Comparison of ENCODE assay signal across 8 mouse cellular contexts in the genomic region with DNA sequence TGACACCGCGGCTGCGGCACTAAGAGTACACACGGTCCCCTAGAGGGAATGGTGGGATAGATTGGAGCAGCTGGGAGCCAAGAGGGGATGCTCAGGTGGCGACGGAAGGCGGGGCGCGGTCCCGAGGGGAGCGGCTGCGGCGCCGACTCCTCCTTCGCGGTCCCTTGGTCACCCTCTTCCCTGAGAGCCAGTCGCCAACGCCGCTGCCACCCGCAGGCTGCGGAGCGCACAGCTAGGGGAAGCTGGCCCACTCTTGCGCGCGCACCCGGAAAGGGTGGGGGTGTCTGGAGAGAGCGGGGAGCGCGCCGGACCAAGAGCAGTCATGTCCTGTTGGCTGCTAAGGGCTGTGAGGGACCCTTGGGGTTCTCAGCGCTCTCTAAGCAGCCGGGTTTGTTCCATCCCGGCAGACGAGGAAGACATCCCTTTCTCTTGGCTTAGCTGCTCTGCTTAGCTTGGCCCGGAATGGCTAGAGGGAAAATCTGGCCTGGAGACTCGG. TPM values are rescaled to one million over a fixed set of nuclear protein-coding genes. Genes with fewer than 3 reads are reported as not detected.
A peak's percentile ranks its signal among the peaks of the same experiment; 100 is the strongest.
DNase-seq lines count a peak whose midpoint lies in the region; ATAC-seq and TF ChIP-seq lines count a peak whose summit lies in the region.

No protein-coding gene starts in this region.

- peak; percentile 94 for DNase-seq in brain, embryonic 14.5 days (ENCODE audit: low read depth)
- DNase-seq in heart, adult 2 months, result peak; percentile 85
- DNase-seq in limb, embryonic 11.5 days (ENCODE audit: low spot score), result peak; percentile 90
- peak; percentile 92 for DNase-seq in midbrain, embryonic 14.5 days

- no peaks in the 10 kb centered on the region for H3K79me2 ChIP-seq in heart, adult 2 months (replicated peaks; ENCODE audit: control insufficient read depth, insufficient read depth, low read length)

- peak overlapping the region; percentile 74 for H3K9ac ChIP-seq in embryonic facial prominence, embryonic 13.5 days
- peak overlapping the region; percentile 46 for H3K9ac ChIP-seq in heart, adult 2 months (ENCODE audit: low read depth, low read length)
- H3K9ac ChIP-seq in kidney, embryonic 14.5 days (ENCODE audit: low read depth, low read length), result peak overlapping the region; percentile 59
- peak overlapping the region; percentile 66 for H3K9ac ChIP-seq in limb, embryonic 11.5 days (ENCODE audit: low read length)
- H3K9ac ChIP-seq in midbrain, embryonic 14.5 days (replicated peaks; ENCODE audit: low read length), result peak overlapping the region; percentile 70
- peak overlapping the region; percentile 66 for H3K9ac ChIP-seq in stomach, embryonic 16.5 days (ENCODE audit: low read length)

- peaks cover 43% of the 10 kb centered on the region for H3K27me3 ChIP-seq in embryonic facial prominence, embryonic 13.5 days
- H3K27me3 ChIP-seq in heart, adult 2 months (ENCODE audit: control insufficient read depth, insufficient read depth, low read length), result no peaks in the 10 kb centered on the region
- peaks cover 20% of the 10 kb centered on the region for H3K27me3 ChIP-seq in kidney, embryonic 14.5 days (ENCODE audit: control insufficient read depth, insufficient read depth, low read length)
- peaks cover 17% of the 10 kb centered on the region for H3K27me3 ChIP-seq in limb, embryonic 11.5 days (ENCODE audit: control insufficient read depth, insufficient read depth, low read length)
- peaks cover 14% of the 10 kb centered on the region for H3K27me3 ChIP-seq in midbrain, embryonic 14.5 days (ENCODE audit: control insufficient read depth, insufficient read depth, low read length)
- peaks cover 27% of the 10 kb centered on the region for H3K27me3 ChIP-seq in stomach, embryonic 16.5 days (ENCODE audit: control insufficient read depth, insufficient read depth, low read length)

- WGBS in embryonic facial prominence, embryonic 13.5 days, result under 1% methylated on average over 36 of the region's 36 CpGs
- WGBS in heart, adult 2 months, result 1% methylated on average over 36 of the region's 36 CpGs
- 1% methylated on average over 29 of the region's 36 CpGs for WGBS in kidney, embryonic 14.5 days
- 0% methylated on average over 36 of the region's 36 CpGs for WGBS in limb, embryonic 11.5 days
- WGBS in midbrain, embryonic 14.5 days, result under 1% methylated on average over 36 of the region's 36 CpGs
- WGBS in stomach, embryonic 16.5 days, result under 1% methylated on average over 36 of the region's 36 CpGs

- no peak; the same call in 1 of the 2 replicates for TF ChIP-seq CTCF in brain, embryonic 14.5 days (IDR thresholded peaks at IDR 0.05; ENCODE audit: borderline replicate concordance, extremely low read depth, insufficient read depth, insufficient read length)
- TF ChIP-seq CTCF in heart, adult 2 months (IDR thresholded peaks at IDR 0.05), result peak; percentile 63

- H3K4me3 ChIP-seq in embryonic facial prominence, embryonic 13.5 days, result peak overlapping the region; percentile 70
- H3K4me3 ChIP-seq in heart, adult 2 months, result peak overlapping the region; percentile 72
- H3K4me3 ChIP-seq in kidney, embryonic 14.5 days (ENCODE audit: low read length), result peak overlapping the region; percentile 68
- peak overlapping the region; percentile 67 for H3K4me3 ChIP-seq in limb, embryonic 11.5 days (ENCODE audit: low read depth, low read length)
- peak overlapping the region; percentile 69 for H3K4me3 ChIP-seq in midbrain, embryonic 14.5 days (replicated peaks; ENCODE audit: low read depth, low read length)
- H3K4me3 ChIP-seq in stomach, embryonic 16.5 days (replicated peaks; ENCODE audit: low read length), result peak overlapping the region; percentile 64

- intact Hi-C loops in heart, adult 2 months (cut with DNase I), result loop anchor here (2.0 to 5.0 kb wide), 5 partner anchors 57 to 151 kb away; no protein-coding TSS in a partner anchor

- H3K9me3 ChIP-seq in embryonic facial prominence, embryonic 13.5 days, result no peaks in the 10 kb centered on the region
- no peaks in the 10 kb centered on the region for H3K9me3 ChIP-seq in kidney, embryonic 14.5 days (ENCODE audit: control insufficient read depth, low read length)
- no peaks in the 10 kb centered on the region for H3K9me3 ChIP-seq in limb, embryonic 11.5 days (ENCODE audit: control insufficient read depth, low read length)
- no peaks in the 10 kb centered on the region for H3K9me3 ChIP-seq in midbrain, embryonic 14.5 days (ENCODE audit: control insufficient read depth, low read length)
- H3K9me3 ChIP-seq in stomach, embryonic 16.5 days (replicated peaks; ENCODE audit: control insufficient read depth, low read length), result no peaks in the 10 kb centered on the region

- H3K27ac ChIP-seq in embryonic facial prominence, embryonic 13.5 days, result peak overlapping the region; percentile 68
- peak overlapping the region; percentile 70 for H3K27ac ChIP-seq in heart, adult 2 months
- H3K27ac ChIP-seq in kidney, embryonic 14.5 days (ENCODE audit: low read depth, low read length), result peak overlapping the region; percentile 59
- H3K27ac ChIP-seq in limb, embryonic 11.5 days (replicated peaks; ENCODE audit: low read depth, low read length), result no peak overlapping the region
- peak overlapping the region; percentile 88 for H3K27ac ChIP-seq in midbrain, embryonic 14.5 days (replicated peaks; ENCODE audit: low read depth, low read length)
- H3K27ac ChIP-seq in stomach, embryonic 16.5 days (ENCODE audit: low read length), result peak overlapping the region; percentile 35

- H3K4me2 ChIP-seq in embryonic facial prominence, embryonic 13.5 days, result peak overlapping the region; percentile 98
- H3K4me2 ChIP-seq in kidney, embryonic 14.5 days (replicated peaks; ENCODE audit: low read depth, low read length), result peak overlapping the region; percentile 96
- peak overlapping the region; percentile 98 for H3K4me2 ChIP-seq in limb, embryonic 11.5 days (ENCODE audit: low read depth, severe bottlenecking)
- H3K4me2 ChIP-seq in midbrain, embryonic 14.5 days (ENCODE audit: low read length), result peak overlapping the region; percentile 85
- H3K4me2 ChIP-seq in stomach, embryonic 16.5 days (ENCODE audit: low read depth, low read length), result peak overlapping the region; percentile 79

- TF ChIP-seq POLR2A in brain, embryonic 14.5 days (IDR thresholded peaks at IDR 0.05; ENCODE audit: borderline replicate concordance, extremely low read depth, insufficient read depth, insufficient read length, poor library complexity, severe bottlenecking), result no peak
- no peak for TF ChIP-seq POLR2A in heart, adult 2 months (IDR thresholded peaks at IDR 0.05; ENCODE audit: insufficient read depth, low read depth, low read length)

- peak; percentile 66 for ATAC-seq in embryonic facial prominence, embryonic 13.5 days (ENCODE audit: insufficient number of reproducible peaks, insufficient read depth, low FRiP score, low TSS enrichment, low read depth)
- peak; percentile 88 for ATAC-seq in kidney, embryonic 14.5 days (ENCODE audit: low FRiP score, low TSS enrichment)
- ATAC-seq in limb, embryonic 11.5 days (ENCODE audit: insufficient number of reproducible peaks, low FRiP score, low TSS enrichment, low read depth), result peak; percentile 81
- peak; percentile 85 for ATAC-seq in midbrain, embryonic 14.5 days (ENCODE audit: low FRiP score, low TSS enrichment)
- ATAC-seq in stomach, embryonic 16.5 days (ENCODE audit: insufficient read depth, low FRiP score), result peak; percentile 86
- ATAC-seq in megakaryocyte progenitor cell, adult 5-6 weeks (replicated peaks; ENCODE audit: poor library complexity), result no peak

- H3K4me1 ChIP-seq in embryonic facial prominence, embryonic 13.5 days, result peaks cover 17% of the 10 kb centered on the region
- no peaks in the 10 kb centered on the region for H3K4me1 ChIP-seq in heart, adult 2 months (ENCODE audit: control insufficient read depth, insufficient read depth, low read length)
- H3K4me1 ChIP-seq in kidney, embryonic 14.5 days (ENCODE audit: control insufficient read depth, insufficient read depth, low read length), result peaks cover 6% of the 10 kb centered on the region; the same call in 1 of the 2 replicates
- H3K4me1 ChIP-seq in limb, embryonic 11.5 days (ENCODE audit: control insufficient read depth, insufficient read depth, low read length), result no peaks in the 10 kb centered on the region; the same call in none of the 2 replicates
- H3K4me1 ChIP-seq in midbrain, embryonic 14.5 days (ENCODE audit: control insufficient read depth, insufficient read depth, low read length), result no peaks in the 10 kb centered on the region
- H3K4me1 ChIP-seq in stomach, embryonic 16.5 days (ENCODE audit: control insufficient read depth, insufficient read depth, low read length), result peaks cover 7% of the 10 kb centered on the region

- TF ChIP-seq EP300 in heart, adult 2 months (IDR thresholded peaks at IDR 0.05; ENCODE audit: insufficient read depth, low read depth, low read length), result no peak

- H3K36me3 ChIP-seq in embryonic facial prominence, embryonic 13.5 days, result no peaks in the 10 kb centered on the region
- no peaks in the 10 kb centered on the region for H3K36me3 ChIP-seq in heart, adult 2 months (ENCODE audit: control insufficient read depth, insufficient read depth, low read length)
- H3K36me3 ChIP-seq in kidney, embryonic 14.5 days (ENCODE audit: control insufficient read depth, insufficient read depth, low read length), result no peaks in the 10 kb centered on the region
- H3K36me3 ChIP-seq in limb, embryonic 11.5 days (ENCODE audit: control insufficient read depth, insufficient read depth, low read length), result no peaks in the 10 kb centered on the region
- no peaks in the 10 kb centered on the region for H3K36me3 ChIP-seq in midbrain, embryonic 14.5 days (ENCODE audit: control insufficient read depth, insufficient read depth, low read length)
- no peaks in the 10 kb centered on the region for H3K36me3 ChIP-seq in stomach, embryonic 16.5 days (ENCODE audit: control insufficient read depth, insufficient read depth, low read length)

RNA-seq across cellular contexts. Expression of a gene that starts 0.6 kb away (rescaled TPM):
- polyA plus RNA-seq in brain, embryonic 14.5 days (2012; rRNA removed), result 11.7 and 15.3 TPM in 2 replicates
- polyA plus RNA-seq in embryonic facial prominence, embryonic 13.5 days (2015; fragmentation: Nextera tagmentation; extraction: Ambion mirVana), result 3.6 and 4.0 TPM in 2 replicates
- 1 to 10 TPM; 3.8 to 4.6 TPM for total RNA-seq in heart, adult 2 months (2021)
- polyA plus RNA-seq in heart, adult 2 months (2012; rRNA removed), result 2.0 and 3.4 TPM in 2 replicates
- polyA plus RNA-seq in kidney, embryonic 14.5 days (2014; fragmentation: Nextera tagmentation; extraction: Ambion mirVana), result 1.3 and 2.3 TPM in 2 replicates
- 1.0 and 1.1 TPM in 2 replicates for polyA plus RNA-seq in limb, embryonic 11.5 days (2014; fragmentation: Nextera tagmentation; extraction: Ambion mirVana)
- polyA plus RNA-seq in midbrain, embryonic 14.5 days (2014; fragmentation: Nextera tagmentation; extraction: Ambion mirVana), result 4.5 and 5.8 TPM in 2 replicates
- 1.1 and 1.3 TPM in 2 replicates for polyA plus RNA-seq in stomach, embryonic 16.5 days (2015; fragmentation: Nextera tagmentation; extraction: Ambion mirVana)
- total RNA-seq in megakaryocyte progenitor cell, adult 5-6 weeks (2015), result not detected in 2 replicates
- total RNA-seq in megakaryocyte progenitor cell, adult 5-6 weeks (2017), result not detected in 2 replicates
